Comparison of ENCODE assay signal across 11 mouse cellular contexts in the genomic region with DNA sequence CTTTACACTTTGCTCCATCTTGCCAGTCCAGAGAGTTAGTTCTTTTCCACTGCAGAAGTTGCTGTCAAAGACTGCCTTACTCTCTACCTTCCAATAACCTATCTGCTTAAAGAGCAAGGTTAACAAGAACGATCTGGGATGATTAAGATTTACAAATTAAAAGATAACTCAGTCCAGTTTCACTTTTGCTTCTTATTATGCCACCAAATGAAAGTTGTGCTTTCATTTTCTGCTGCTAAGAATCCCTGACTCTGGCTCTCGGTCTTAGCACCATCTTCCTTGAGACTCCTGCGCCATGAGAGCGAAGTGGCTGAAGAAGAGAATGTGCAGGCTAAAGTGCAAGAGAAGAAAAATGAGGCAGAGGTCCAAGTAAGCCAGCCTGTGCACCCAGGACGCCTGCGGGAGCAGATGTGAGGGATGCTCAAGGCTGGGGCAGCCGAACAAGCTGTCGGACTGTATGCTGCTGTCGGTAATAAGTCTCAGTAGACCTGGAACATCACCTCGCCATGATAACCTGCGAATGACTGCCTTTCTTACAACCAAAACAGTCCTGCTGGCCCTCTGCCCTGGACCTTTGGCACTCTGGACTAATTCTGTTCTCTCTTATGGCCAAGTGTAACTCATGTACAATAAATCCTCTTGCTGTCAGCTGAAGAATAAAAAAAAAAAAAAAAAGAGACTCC. TPM values are rescaled to one million over a fixed set of nuclear protein-coding genes. Genes with fewer than 3 reads are reported as not detected.
DNase-seq lines count a peak whose midpoint lies in the region.
"Had no signal": no experiment of that assay in that cellular context is flagged by ENCODE, and none has a peak within 500 bp of the region (broad histone marks: within the 10 kb centered on the region; RNA-seq: fewer than 3 reads in every experiment).

No protein-coding gene starts in this region.

- H3K4me3 ChIP-seq in brown adipose tissue, adult 24 weeks (ENCODE audit: insufficient read depth, low read depth, low read length): no peak overlapping the region
- H3K4me3 ChIP-seq: midbrain, embryonic 10.5 days had no signal

- peaks cover 2% of the 10 kb centered on the region; the same call in 1 of the 2 replicates for H3K4me1 ChIP-seq in brown adipose tissue, adult 24 weeks (ENCODE audit: control insufficient read depth, insufficient read depth, insufficient read length, low read length)
- H3K4me1 ChIP-seq: midbrain, embryonic 10.5 days had no signal

- peak; percentile 37 to 80 for DNase-seq in adrenal gland, adult (ENCODE audit: inconsistent age in 2 of 2, low spot score in 1 of 2)
- no peak for DNase-seq in adrenal gland, postnatal 4 days (ENCODE audit: low spot score in 2 of 2)
- DNase-seq in CD4-positive, CD25-positive, alpha-beta regulatory T cell, adult 2 months (ENCODE audit: low read depth, low spot score): peak; percentile 20
- DNase-seq in induced T-regulatory cell, adult 2 months (ENCODE audit: low read depth): peak; percentile 52
- DNase-seq in thymus, adult 18-20 months: no peak
- no peak for DNase-seq in frontal cortex, postnatal 25 days (ENCODE audit: low spot score in 2 of 2)
- no peak for DNase-seq in urinary bladder, adult 18-20 months (ENCODE audit: low spot score in 2 of 2)
- DNase-seq: heart, postnatal 4 days; retina, postnatal 1 day had no signal

- H3K27ac ChIP-seq in brown adipose tissue, adult 24 weeks (replicated peaks; ENCODE audit: low read depth, low read length): peak overlapping the region; percentile 36; the same call in 1 of the 2 replicates
- H3K27ac ChIP-seq: midbrain, embryonic 10.5 days had no signal

RNA-seq across cellular contexts. Expression of a gene that starts 22.0 kb away (rescaled TPM):
- total RNA-seq in adrenal gland, postnatal 4 days (2021): 10 to 100 TPM; 12.6 to 12.9 TPM
- 3.6 and 3.8 TPM in 2 replicates for polyA plus RNA-seq in brown adipose tissue, adult 24 weeks (2012; ENCODE audit: insufficient read depth, insufficient read length, missing spikeins)

RNA-seq across cellular contexts. Expression of a gene that starts 22.6 kb away (rescaled TPM):
- total RNA-seq in adrenal gland, postnatal 4 days (2021): 10 to 100 TPM; 52.0 to 52.8 TPM
- 32.4 and 57.2 TPM in 2 replicates for polyA plus RNA-seq in brown adipose tissue, adult 24 weeks (2012; ENCODE audit: insufficient read depth, insufficient read length, missing spikeins)

Comparison
In these comparisons a context has a peak if more than half of its experiments do, and no peak if none do; other contexts are left out.
1. DNase-seq: peak in adrenal gland, adult (2 of 2), CD4-positive, CD25-positive, alpha-beta regulatory T cell, adult 2 months (single experiment) and induced T-regulatory cell, adult 2 months (single experiment); none in adrenal gland, postnatal 4 days (0 of 2), thymus, adult 18-20 months (0 of 2), frontal cortex, postnatal 25 days (0 of 2) and urinary bladder, adult 18-20 months (0 of 2).